Mouse (Mus musculus) erythroblast, embryonic 14.5 days (primary cell): ENCODE measurements around the gene Wdr11. TPM values are rescaled to one million over a fixed set of nuclear protein-coding genes. Genes with fewer than 3 reads are reported as not detected.

Experiments
- H3K27me3 ChIP-seq: 2 replicates; pipeline ENCODE4 v1.6.1; 2012; ENCODE audit warnings: inconsistent platforms; ENCODE audit not compliant: control insufficient read depth
- H3K36me3 ChIP-seq: 2 replicates; pipeline ENCODE4 v1.6.1; 2012; ENCODE audit warnings: mild to moderate bottlenecking, inconsistent platforms; ENCODE audit not compliant: control insufficient read depth
- H3K4me1 ChIP-seq: 2 replicates; pipeline ENCODE4 v1.6.1; 2012; ENCODE audit warnings: inconsistent platforms; ENCODE audit not compliant: control insufficient read depth
- H3K4me3 ChIP-seq: replicated peaks from 2 replicates; pipeline ENCODE3; 2012; ENCODE audit warnings: moderate library complexity, mild to moderate bottlenecking, inconsistent platforms
- H3K9me3 ChIP-seq: 2 replicates; pipeline ENCODE4 v1.6.1; 2012; ENCODE audit warnings: low read length, inconsistent platforms, mixed read lengths; ENCODE audit not compliant: control insufficient read depth
- GATA1 ChIP-seq: IDR thresholded peaks from 2 replicates; pipeline ENCODE4 v1.6.1; 2012; ENCODE audit warnings: low read length, inconsistent platforms, mixed read lengths
- TAL1 ChIP-seq: IDR thresholded peaks from 3 replicates; pipeline ENCODE4 v1.6.1; 2012; ENCODE audit warnings: low read length, inconsistent platforms, mixed read lengths
- polyA plus RNA-seq: library from polyadenylated mRNA; stranded (reverse); fragments of >175 nt; gene quantifications from 2 replicates; pipeline ENCODE4 v1.2.3, GENCODE M21; 2012

The Wdr11 gene
- polyA plus RNA-seq, 1 experiment, result 0.10 TPM

- H3K27me3 ChIP-seq, result no peaks in the 10 kb centered on the region
- no peaks in the 10 kb centered on the region for H3K36me3 ChIP-seq
- H3K4me3 ChIP-seq, result no peak overlapping the region
- no peaks in the 10 kb centered on the region for H3K4me1 ChIP-seq
- H3K9me3 ChIP-seq, result no peaks in the 10 kb centered on the region
- TF ChIP-seq GATA1, result no peak
- TF ChIP-seq TAL1, result no peak
Measured at GRCm38 (mm10) chr7:129674558-129674957, 82.9 kb downstream of the Wdr11 start.

- no peaks in the 10 kb centered on the region for H3K36me3 ChIP-seq
- H3K4me1 ChIP-seq, result no peaks in the 10 kb centered on the region
- TF ChIP-seq GATA1 (no peak), TAL1 (no peak)
- H3K4me3 ChIP-seq, result no peak overlapping the region
- no peaks in the 10 kb centered on the region for H3K27me3 ChIP-seq
- no peaks in the 10 kb centered on the region for H3K9me3 ChIP-seq
Measured at GRCm38 (mm10) chr7:129675852-129676251, 84.2 kb downstream of the Wdr11 start.

- no peaks in the 10 kb centered on the region for H3K9me3 ChIP-seq
- H3K4me3 ChIP-seq, result no peak overlapping the region
- H3K4me1 ChIP-seq, result no peaks in the 10 kb centered on the region
- H3K36me3 ChIP-seq, result no peaks in the 10 kb centered on the region
- TF ChIP-seq GATA1, result no peak
- no peak for TF ChIP-seq TAL1
- no peaks in the 10 kb centered on the region for H3K27me3 ChIP-seq
Measured at GRCm38 (mm10) chr7:129677141-129677540, 85.5 kb downstream of the Wdr11 start.

GRCm38 (mm10) chr7:129678431-129678830 lies 86.8 kb downstream of the Wdr11 start:
- H3K4me1 ChIP-seq, result no peaks in the 10 kb centered on the region
- H3K36me3 ChIP-seq, result no peaks in the 10 kb centered on the region
- no peaks in the 10 kb centered on the region for H3K9me3 ChIP-seq
- no peak overlapping the region for H3K4me3 ChIP-seq
- H3K27me3 ChIP-seq, result no peaks in the 10 kb centered on the region
- TF ChIP-seq GATA1 (no peak), TAL1 (no peak)

GRCm38 (mm10) chr7:129678972-129679371 lies 87.3 kb downstream of the Wdr11 start:
- no peaks in the 10 kb centered on the region for H3K36me3 ChIP-seq
- no peaks in the 10 kb centered on the region for H3K27me3 ChIP-seq
- H3K9me3 ChIP-seq, result no peaks in the 10 kb centered on the region
- H3K4me1 ChIP-seq, result no peaks in the 10 kb centered on the region
- TF ChIP-seq GATA1 (no peak), TAL1 (no peak)
- no peak overlapping the region for H3K4me3 ChIP-seq

- H3K4me1 ChIP-seq, result no peaks in the 10 kb centered on the region
- no peaks in the 10 kb centered on the region for H3K36me3 ChIP-seq
- TF ChIP-seq TAL1, result no peak
- no peak for TF ChIP-seq GATA1
- no peaks in the 10 kb centered on the region for H3K27me3 ChIP-seq
- H3K9me3 ChIP-seq, result no peaks in the 10 kb centered on the region
- H3K4me3 ChIP-seq, result no peak overlapping the region
Measured at GRCm38 (mm10) chr7:129680534-129681210, 89.0 kb downstream of the Wdr11 start.

- Histone ChIP-seq H3K36me3 (no peaks in the 10 kb centered on the region), H3K4me1 (no peaks in the 10 kb centered on the region), H3K4me3 (no peak overlapping the region), H3K27me3 (no peaks in the 10 kb centered on the region), H3K9me3 (no peaks in the 10 kb centered on the region)
- no peak for TF ChIP-seq TAL1
- no peak for TF ChIP-seq GATA1
Measured at GRCm38 (mm10) chr7:129682525-129682924, 90.9 kb downstream of the Wdr11 start.

GRCm38 (mm10) chr7:129685326-129685725 lies 93.7 kb downstream of the Wdr11 start:
- H3K4me1 ChIP-seq, result no peaks in the 10 kb centered on the region
- no peak overlapping the region for H3K4me3 ChIP-seq
- TF ChIP-seq GATA1, result no peak
- H3K36me3 ChIP-seq, result no peaks in the 10 kb centered on the region
- no peaks in the 10 kb centered on the region for H3K27me3 ChIP-seq
- H3K9me3 ChIP-seq, result no peaks in the 10 kb centered on the region
